Mouse (Mus musculus): ENCODE data around the gene Mphosph8.

DNA sequence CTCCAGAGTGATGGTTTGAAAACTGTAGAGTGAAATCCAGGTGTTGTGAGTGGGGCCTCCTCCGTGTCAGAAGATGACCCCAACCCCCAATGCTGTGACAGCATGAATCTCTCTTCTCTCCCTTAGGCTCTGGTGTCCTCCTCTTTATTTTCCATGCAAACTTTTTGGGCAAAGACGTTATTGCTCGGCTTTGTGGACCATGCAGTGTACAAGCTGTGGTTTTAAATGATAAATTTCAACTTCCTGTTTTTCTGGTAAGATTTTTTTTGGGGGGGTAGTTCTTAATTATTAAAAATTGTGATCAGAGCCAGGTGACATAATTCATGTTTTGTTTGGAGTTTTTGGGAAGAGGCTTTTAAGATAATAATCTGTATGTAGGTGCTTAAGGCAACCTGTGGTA, 27.4 kb downstream of the Mphosph8 start:
- TF ChIP-seq POLR2A (IDR thresholded peaks at IDR 0.05; ENCODE audit: borderline replicate concordance, extremely low read depth, insufficient read depth, insufficient read length, poor library complexity, severe bottlenecking) (no peak), CTCF (IDR thresholded peaks at IDR 0.05; ENCODE audit: borderline replicate concordance, extremely low read depth, insufficient read depth, insufficient read length) (no peak)
